Mouse (Mus musculus): ENCODE results near the gene Olfr67.

- TF ChIP-seq HCFC1 (IDR thresholded peaks at IDR 0.05; ENCODE audit: borderline replicate concordance, insufficient read depth, low read length): no peak
- no peak for TF ChIP-seq ZNF384 (IDR thresholded peaks at IDR 0.05; ENCODE audit: low read depth, low read length)
- TF ChIP-seq MAFK (IDR thresholded peaks at IDR 0.05; ENCODE audit: insufficient read depth, low read depth, low read length): no peak
Observed at GRCm38 (mm10) chr7:103791721-103792120, at the start of gene Olfr67.
